Mouse (Mus musculus): ENCODE results near the gene Hoxa3. TPM values are rescaled to one million over a fixed set of nuclear protein-coding genes. Genes with fewer than 3 reads are reported as not detected.

Gene Hoxa3
- polyA plus RNA-seq, 1 experiment from 2014 or later, result not detected

DNA sequence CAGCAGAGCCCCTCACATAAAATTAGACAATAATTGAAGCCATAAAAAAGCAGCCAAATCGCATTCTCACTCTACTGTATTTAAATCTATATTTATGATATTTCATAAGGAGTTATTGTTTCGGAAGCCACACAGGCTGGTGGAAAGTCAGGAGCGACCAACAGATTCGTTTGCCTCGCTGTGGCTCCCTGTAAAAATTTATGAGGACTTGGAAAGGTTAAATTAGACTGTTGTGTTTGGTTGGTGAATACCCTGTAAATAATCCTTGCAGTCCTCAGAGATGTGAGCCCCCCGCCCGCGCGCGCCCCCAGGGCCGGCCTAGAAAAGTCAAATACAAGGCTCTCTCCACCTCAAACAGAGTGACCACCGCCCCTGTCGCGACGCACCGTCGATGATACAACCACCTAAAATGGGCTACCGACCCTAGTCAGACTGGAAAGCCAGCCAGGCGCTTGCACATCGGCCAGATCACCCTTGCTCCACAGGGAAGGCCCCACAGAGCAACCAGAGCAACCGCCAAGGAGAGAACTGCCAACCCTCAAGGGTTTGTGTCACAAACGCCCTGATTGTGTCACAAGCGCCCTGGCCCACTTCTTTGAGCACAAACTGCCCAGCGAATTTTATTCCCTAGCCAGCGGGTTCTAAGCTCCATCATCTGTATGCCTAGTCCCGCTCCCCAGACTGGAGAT, 13.6 kb upstream of the Hoxa3 start:
- WGBS, result 4% methylated on average over 26 of the region's 26 CpGs
- H3K27me3 ChIP-seq (ENCODE audit: low read depth, poor library complexity, severe bottlenecking), result peaks cover 100% of the 10 kb centered on the region
- no peak overlapping the region for H3K27ac ChIP-seq (replicated peaks)
- H3K4me3 ChIP-seq, result no peak overlapping the region
- DNase-seq (ENCODE audit: low spot score), result no peak
- no peaks in the 10 kb centered on the region for H3K36me3 ChIP-seq
- H3K9me3 ChIP-seq (replicated peaks), result no peaks in the 10 kb centered on the region
- H3K4me1 ChIP-seq, result peaks cover 7% of the 10 kb centered on the region; the same call in 1 of the 2 replicates

DNA sequence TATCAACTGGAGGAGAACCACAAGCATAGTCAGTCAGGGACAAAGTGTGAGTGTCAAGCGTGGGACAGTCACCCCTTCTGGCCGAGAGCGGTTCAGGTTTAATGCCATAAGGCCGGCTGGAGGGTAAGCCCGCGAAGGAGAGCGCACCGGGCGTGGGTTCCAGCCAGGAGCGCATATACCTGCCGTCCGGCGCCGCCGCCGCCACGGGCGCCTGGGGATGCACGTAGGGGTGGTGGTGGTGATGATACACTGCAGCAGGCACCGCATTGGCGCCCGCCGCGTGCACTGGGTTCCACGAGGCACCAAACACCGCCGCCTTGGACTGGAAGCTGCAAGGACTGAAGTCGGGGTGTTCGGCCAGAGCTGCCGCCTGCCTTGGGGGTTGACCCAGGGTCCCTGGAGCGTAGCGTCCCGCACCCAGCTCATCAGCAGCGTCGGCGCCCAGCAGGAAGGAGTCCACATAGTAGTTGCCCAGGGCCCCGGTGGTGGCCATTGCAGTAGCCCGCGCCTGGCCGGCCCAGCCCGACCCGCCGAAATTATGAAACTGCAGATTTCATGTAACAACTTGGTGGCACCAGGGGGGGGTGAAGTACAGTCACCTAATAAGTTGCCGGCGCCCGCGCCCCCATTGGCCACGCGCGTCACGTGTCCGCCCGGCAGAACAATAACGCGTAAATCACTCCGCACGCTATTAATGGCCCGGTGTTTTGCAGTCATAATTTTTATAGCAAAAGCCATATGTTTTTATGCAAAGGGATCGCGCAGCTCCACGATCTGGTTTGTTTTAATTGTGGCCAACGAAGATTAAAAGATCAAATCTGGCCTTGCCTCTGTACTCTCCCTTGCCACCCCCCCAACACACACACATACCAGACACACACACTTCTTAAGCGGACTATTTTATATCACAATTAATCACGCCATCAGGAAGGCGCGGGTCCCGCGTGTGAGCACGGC, 12.8 kb upstream of the Hoxa3 start:
- H3K4me3 ChIP-seq, result no peak overlapping the region
- DNase-seq (ENCODE audit: low spot score), result no peak
- WGBS, result 3% methylated on average over 69 of the region's 69 CpGs

DNA sequence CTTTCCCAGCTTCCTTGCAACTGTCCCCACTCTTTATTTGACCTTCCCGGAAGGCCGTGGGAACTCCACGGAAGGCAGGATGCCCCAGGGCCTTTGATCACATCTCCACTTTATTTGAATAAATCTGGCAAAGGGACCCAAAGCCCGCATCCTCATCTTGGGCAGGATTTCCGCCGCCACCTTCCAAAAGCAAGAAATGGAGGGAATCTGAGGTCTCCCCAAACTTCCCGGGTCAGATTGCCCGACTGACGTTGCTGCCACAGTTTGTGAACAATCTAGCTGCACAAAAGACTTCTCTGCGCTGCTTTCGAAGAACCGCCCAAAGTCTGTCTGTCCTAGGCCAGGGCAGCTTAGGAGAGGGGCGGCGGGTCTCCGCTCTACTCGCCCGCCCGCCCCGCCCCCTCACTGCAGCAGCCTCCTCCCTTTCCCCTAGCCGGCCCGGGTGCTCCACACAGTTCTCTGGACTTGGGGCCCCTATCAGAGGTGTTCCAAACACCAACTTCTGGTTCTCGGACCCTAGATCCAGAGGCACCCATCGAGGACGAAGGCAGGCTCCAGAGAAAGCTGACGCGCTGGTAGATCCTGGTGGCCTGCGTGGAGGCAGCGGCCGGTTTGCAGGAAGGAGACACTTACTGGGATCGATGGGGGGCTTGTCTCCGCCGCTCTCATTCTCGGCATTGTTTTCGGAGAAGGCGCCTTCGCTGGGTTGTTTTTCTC, 11.9 kb upstream of the Hoxa3 start:
- no peak for DNase-seq (ENCODE audit: low spot score)
- 2% methylated on average over 36 of the region's 36 CpGs for whole genome bisulfite sequencing

More for the DNA sequence above, 12.8 kb upstream of the Hoxa3 start:
- peaks cover 100% of the 10 kb centered on the region for H3K27me3 ChIP-seq (ENCODE audit: low read depth, poor library complexity, severe bottlenecking)
- peaks cover 14% of the 10 kb centered on the region for H3K4me1 ChIP-seq
- no peak overlapping the region for H3K27ac ChIP-seq (replicated peaks)
- H3K9me3 ChIP-seq (replicated peaks), result no peaks in the 10 kb centered on the region
- H3K36me3 ChIP-seq, result no peaks in the 10 kb centered on the region

DNA sequence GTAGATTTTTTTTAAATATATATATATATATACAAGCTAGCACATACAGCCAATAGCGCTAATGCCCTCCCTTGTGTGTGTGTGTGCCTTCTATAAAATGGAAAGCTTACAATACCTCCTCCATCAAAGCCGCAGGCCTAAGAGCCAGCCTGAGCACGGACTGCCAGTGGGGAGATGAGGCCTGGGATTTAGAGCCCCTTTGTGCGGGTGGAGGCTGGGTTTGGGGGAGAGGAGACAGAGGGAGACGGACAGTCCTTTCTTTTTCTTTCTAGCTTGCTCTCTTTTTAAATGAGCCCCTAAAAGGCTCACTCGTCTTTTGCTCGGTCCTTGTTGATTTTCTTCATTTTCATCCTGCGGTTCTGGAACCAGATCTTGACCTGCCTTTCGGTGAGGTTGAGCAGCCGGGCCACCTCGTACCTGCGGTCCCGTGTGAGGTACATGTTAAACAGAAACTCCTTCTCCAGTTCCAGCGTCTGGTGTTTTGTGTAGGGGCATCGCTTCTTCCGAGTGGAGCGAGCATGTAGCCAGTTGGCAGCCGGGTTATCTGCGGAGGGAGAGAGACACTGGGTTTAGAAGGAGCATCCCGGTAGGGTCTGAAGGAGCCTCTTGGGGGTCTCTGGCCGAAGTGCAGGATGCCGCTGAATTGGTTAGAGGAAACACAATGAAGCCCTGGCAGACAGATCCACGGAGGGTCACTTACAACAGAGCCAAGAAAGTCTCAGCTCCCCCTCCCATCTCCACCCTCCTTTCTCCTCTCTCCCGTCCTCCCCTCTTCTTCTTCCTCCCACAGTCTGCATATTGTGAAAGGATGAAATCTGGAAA, 11.0 kb upstream of the Hoxa3 start:
- H3K27me3 ChIP-seq (ENCODE audit: low read depth, poor library complexity, severe bottlenecking), result peaks cover 100% of the 10 kb centered on the region
- H3K9me3 ChIP-seq (replicated peaks), result no peaks in the 10 kb centered on the region
- no peaks in the 10 kb centered on the region for H3K36me3 ChIP-seq
- 2% methylated on average over 24 of the region's 24 CpGs for WGBS
- no peak overlapping the region for H3K4me3 ChIP-seq
- H3K4me1 ChIP-seq, result peaks cover 11% of the 10 kb centered on the region
- DNase-seq (ENCODE audit: low spot score), result no peak
- H3K27ac ChIP-seq (replicated peaks), result no peak overlapping the region

More for the DNA sequence above, 11.9 kb upstream of the Hoxa3 start:
- H3K27me3 ChIP-seq (ENCODE audit: low read depth, poor library complexity, severe bottlenecking), result peaks cover 100% of the 10 kb centered on the region
- no peaks in the 10 kb centered on the region for H3K36me3 ChIP-seq
- no peak overlapping the region for H3K4me3 ChIP-seq
- no peak overlapping the region for H3K27ac ChIP-seq (replicated peaks)
- no peaks in the 10 kb centered on the region for H3K9me3 ChIP-seq (replicated peaks)
- peaks cover 11% of the 10 kb centered on the region for H3K4me1 ChIP-seq

DNA sequence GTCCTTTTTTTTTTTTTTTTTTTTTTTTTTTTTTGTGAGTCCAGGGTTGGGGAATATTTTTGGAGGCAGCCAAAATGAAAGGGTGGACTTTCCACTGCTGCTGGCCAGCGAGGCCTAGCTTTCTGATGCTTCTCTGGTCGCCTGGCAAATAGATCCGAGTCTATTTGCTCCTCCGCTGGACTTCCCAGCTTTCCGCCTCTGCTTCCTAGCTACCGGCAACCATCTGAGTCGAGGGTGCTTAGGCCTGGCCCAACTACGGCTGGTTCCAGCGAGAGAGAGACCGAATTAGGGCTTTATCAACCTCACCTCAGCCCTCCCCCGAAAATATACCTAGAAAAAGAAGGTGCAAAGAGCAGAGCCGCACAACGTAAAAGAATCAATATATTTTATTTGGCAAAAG, 9.6 kb upstream of the Hoxa3 start:
- Histone ChIP-seq H3K4me1 (peaks cover 12% of the 10 kb centered on the region), H3K4me3 (no peak overlapping the region), H3K27me3 (ENCODE audit: low read depth, poor library complexity, severe bottlenecking) (peaks cover 100% of the 10 kb centered on the region), H3K36me3 (no peaks in the 10 kb centered on the region), H3K27ac (replicated peaks) (no peak overlapping the region), H3K9me3 (replicated peaks) (no peaks in the 10 kb centered on the region)
- WGBS, result 10% methylated on average over 13 of the region's 13 CpGs
- DNase-seq (ENCODE audit: low spot score), result no peak

DNA sequence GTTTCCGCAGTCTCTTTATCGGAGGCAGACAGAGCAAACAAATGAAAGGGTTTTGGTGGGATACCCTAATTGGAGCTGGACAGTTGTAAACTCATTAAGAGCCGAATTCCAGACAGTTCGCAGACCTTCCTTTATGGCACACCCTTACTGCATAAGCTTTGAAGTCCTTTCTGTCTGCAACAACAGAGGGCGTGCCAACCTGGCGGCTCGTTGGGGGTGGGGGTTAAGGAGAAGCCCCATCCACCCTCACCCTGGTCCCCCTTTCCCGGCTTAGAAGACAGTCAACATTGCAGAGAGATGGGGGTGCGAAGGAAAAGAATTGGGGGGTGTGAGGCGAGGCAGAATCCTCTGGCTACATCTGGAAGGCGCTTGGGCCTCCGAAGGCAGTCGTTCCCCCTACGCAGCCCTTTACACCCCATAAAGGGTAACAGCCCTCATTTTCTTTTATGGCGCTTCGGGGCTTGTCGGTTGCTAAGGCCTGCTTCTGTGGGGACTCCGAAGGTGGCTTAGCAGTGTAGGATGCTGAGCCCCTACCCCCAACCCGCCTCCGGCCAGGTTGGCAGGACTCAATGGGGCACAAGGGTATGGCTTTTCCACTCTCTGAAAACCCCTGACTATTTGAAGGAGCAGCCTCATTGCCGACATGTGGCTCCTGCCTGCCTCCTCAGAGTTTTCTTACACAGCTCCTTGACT, 9.0 kb upstream of the Hoxa3 start:
- Histone ChIP-seq H3K27ac (replicated peaks) (no peak overlapping the region), H3K4me1 (peaks cover 17% of the 10 kb centered on the region), H3K36me3 (no peaks in the 10 kb centered on the region), H3K9me3 (replicated peaks) (no peaks in the 10 kb centered on the region), H3K27me3 (ENCODE audit: low read depth, poor library complexity, severe bottlenecking) (peaks cover 100% of the 10 kb centered on the region), H3K4me3 (0 out of 2 replicates have a peak overlapping the region, but pooled peaks have one; percentile 49)
- 6% methylated on average over 21 of the region's 21 CpGs for WGBS
- no peak for DNase-seq (ENCODE audit: low spot score)

DNA sequence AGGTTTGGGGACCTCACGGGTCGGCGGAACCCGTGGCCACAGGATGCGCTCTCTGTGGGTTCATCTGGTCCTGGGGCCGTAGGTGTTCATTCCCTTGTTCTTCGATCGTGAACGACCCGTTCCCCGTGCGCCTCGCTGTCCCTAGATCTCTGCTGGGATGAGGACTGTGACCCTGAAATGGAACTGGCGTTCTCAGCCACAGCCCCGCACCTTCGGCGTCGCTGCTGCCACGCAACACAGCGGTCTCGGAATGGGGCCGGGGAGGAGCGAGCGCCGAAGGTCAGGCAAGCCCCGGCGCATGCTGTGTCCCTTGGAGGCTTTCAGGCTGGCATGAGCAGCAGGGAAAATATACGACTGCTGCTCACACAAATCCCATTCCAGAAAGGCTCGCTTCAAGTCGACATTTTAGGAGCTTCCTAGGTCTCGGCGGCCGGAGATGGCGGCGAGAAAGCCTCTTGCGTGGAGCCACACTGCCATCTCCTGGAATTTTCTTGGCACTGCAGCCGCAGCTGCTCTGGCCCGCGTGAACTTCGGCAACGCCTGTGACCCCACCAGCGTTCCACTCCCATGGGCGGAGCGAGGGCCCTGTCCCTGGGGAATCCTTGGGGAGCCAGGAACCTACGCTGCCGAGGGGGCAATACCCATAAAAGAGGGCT, 8.3 kb upstream of the Hoxa3 start, which contains the start of gene Hoxa7:
TSS of gene Hoxa7 (minus strand) at position 518 of the 656 bp plus-strand sequence.
- Histone ChIP-seq H3K27ac (replicated peaks) (no peak within 1 kb of the TSS), H3K4me3 (peak within 1 kb of the TSS; percentile 49), H3K27me3 (ENCODE audit: low read depth, poor library complexity, severe bottlenecking) (peaks cover 100% of the 10 kb centered on the region), H3K9me3 (replicated peaks) (no peaks in the 10 kb centered on the region), H3K36me3 (no peaks in the 10 kb centered on the region), H3K4me1 (peaks cover 23% of the 10 kb centered on the region)
- WGBS, result under 1% methylated on average over 46 of the region's 46 CpGs
- DNase-seq (ENCODE audit: low spot score), result peak; percentile 88

DNA sequence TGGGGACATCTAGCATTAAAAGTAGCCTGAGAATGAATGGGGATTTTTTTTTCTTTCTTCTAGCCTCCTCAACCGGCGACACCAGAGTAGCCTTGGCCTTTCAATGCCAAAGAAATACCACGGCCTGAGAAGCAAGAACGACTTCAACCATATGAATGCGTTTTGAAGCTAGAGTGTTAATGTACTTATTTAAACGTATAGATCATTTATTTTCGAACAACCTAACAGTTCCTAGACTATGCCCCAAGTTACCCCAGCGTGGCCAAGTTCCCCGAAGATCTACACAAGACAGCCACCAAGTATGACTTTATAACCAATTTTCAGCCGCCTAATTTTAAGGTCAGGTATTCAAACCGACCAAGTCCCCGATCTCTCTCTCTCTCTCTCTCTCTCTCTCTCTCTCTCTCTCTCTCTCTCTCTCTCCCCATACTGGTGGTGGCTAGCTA, 7.8 kb upstream of the Hoxa3 start:
- Histone ChIP-seq H3K27me3 (ENCODE audit: low read depth, poor library complexity, severe bottlenecking) (peaks cover 100% of the 10 kb centered on the region), H3K4me3 (peak overlapping the region; percentile 49), H3K4me1 (peaks cover 23% of the 10 kb centered on the region), H3K27ac (replicated peaks) (no peak overlapping the region), H3K9me3 (replicated peaks) (no peaks in the 10 kb centered on the region), H3K36me3 (no peaks in the 10 kb centered on the region)
- WGBS, result 7% methylated on average over 12 of the region's 12 CpGs
- DNase-seq (ENCODE audit: low spot score), result no peak

DNA sequence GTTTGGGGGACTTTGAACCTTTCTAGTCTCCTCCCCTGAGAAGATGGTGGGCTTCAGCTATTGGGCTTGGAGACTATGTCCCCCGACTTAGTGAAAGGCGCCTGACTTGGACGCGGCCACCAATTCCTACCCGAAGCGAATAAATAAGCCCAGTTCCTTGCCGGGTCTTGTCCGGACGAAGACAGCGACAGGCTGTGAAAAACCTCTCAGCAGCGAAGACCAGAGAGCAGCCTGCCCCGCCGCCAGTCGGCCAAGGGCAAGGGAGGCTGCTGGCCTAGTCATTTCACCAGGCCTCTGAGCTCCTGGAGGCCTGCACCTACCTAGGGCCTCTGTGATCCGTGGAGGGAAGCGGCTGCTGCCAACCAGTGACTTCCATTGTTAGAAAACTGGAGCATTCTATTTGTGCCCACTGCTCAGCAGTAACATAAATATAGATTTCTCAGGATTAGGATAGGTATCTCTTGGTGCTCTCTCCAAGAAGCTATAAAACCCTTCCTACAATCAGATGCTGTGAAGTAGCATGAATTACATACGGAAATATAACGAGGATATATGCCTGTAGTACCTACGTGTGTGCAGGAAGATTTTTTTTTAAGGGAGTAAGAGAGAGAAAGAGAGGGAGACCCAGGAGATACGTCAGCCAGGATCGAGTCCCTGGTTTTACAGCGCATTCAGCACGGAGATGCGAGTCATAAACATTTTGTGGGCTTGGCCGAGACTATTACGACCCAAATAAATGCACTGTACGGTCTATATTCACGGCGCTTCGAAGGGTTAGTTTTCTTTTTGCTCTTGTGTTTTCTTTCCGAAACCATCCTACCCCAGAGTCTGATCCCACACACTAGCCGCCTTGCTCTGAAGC, 7.1 kb upstream of the Hoxa3 start:
- WGBS, result 11% methylated on average over 32 of the region's 32 CpGs
- no peaks in the 10 kb centered on the region for H3K36me3 ChIP-seq
- no peak overlapping the region for H3K4me3 ChIP-seq
- no peaks in the 10 kb centered on the region for H3K9me3 ChIP-seq (replicated peaks)
- peaks cover 100% of the 10 kb centered on the region for H3K27me3 ChIP-seq (ENCODE audit: low read depth, poor library complexity, severe bottlenecking)
- peaks cover 23% of the 10 kb centered on the region for H3K4me1 ChIP-seq
- H3K27ac ChIP-seq (replicated peaks), result no peak overlapping the region
- no peak for DNase-seq (ENCODE audit: low spot score)

DNA sequence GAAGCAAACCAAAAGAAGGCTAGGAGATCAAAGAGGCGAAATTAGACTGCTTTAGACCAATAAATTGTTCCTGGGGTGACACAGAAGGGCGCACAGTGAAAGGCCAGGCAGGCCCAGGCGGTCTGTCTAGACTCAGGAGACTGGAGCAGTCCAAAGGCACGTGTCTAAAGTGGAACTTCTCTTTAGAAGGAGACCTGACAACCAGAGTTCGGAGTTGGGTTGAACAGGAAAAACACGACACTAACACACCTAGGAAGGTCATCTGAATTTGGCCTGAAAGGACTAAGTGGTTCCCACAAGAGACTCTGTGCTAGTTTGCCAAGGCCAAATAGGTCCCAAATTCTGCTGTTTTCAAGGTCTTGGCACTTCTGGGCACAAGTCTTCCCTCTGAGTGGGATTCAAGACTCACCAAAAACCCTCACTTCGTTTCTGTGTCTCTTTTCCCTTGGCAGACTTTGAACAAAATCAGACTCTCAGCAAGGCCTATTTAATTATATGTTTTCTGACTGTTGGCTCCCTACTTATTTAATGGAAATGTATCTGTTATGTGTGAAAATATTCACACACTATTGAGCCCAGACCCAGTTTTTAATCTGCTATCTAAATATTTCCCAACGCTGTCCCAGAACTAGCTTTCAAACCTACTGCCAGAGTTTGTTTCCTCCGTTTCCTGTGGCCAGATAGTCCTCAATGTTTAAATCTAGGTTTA, 6.3 kb upstream of the Hoxa3 start:
- WGBS, result 17% methylated on average over 9 of the region's 9 CpGs
- Histone ChIP-seq H3K27ac (replicated peaks) (no peak overlapping the region), H3K36me3 (no peaks in the 10 kb centered on the region), H3K4me1 (peaks cover 23% of the 10 kb centered on the region), H3K4me3 (no peak overlapping the region), H3K27me3 (ENCODE audit: low read depth, poor library complexity, severe bottlenecking) (peaks cover 100% of the 10 kb centered on the region), H3K9me3 (replicated peaks) (no peaks in the 10 kb centered on the region)
- DNase-seq (ENCODE audit: low spot score), result no peak

Measured in midbrain, embryonic 10.5 days (tissue).